Mouse (Mus musculus): ENCODE measurements around the gene St6galnac1.
A peak's percentile ranks its signal among the peaks of the same experiment; 100 is the strongest.
"Not testable (repeated sequence)": the region's sequence is repeated elsewhere in the genome, so short reads cannot be mapped to it uniquely, and the experiment has no call there.

Gene St6galnac1

DNA sequence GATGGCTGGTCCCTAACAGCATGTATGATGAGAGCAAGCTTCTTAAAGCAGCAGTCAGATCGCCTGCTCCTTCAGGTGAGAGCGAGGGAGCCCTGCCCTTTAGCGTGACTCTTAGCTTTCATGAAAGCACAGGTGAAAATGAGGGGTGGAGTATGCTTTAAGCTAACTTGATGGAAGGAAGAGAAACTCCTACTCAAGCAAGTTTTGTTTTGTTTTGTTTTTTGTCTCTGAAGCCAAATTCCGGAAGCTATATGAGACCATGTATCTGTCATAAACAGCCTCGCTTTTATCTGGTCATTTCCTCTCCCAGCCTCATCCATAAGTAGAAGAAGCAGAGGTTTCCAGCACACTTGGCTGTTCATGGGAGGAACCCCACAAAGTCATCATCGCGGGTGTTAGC is at the start of gene St6galnac1:
Gene St6galnac1, minus strand, starts transcription at position 101 of the 400 bp plus-strand sequence.
- no peak for DNase-seq (ENCODE audit: low spot score in 2 of 2)

DNA sequence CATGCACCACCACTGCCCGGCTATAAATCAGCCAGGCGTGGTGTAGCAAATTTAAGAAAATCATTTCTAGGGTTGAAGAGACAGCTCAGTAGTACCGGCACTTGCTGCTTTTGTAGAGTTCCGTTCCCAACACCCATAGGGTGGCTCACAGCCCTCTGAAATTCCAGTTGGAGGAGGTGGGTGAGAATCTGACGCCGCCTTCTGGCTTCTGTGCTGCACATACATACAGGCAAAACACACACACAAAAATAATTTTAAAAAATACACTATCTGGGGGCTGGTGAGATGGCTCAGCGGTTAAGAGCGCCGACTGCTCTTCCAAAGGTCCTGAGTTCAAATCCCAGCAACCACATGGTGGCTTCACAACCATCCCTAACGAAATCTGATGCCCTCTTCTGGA is 48.6 kb upstream of the St6galnac1 start:
- not testable (repeated sequence) for DNase-seq (ENCODE audit: low spot score in 2 of 2)

DNA sequence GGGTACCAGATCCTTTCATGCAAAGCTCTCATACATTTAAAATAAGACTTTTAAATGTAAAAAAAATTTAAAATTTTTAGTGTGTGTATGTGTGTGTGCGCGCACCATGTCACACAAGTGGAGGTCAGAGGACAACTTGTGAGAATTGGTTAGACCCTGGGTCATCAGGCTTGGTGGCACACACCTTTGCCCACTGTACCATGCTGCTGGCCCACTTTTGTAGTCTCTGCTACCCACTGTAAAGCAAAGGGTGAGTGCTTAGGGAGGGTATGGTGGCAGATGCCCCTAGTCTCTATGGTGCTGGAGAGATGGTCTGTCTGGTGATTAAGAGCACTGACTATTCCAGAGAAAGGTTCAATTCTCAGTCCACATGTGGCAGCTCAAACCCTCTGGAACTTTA is 47.9 kb upstream of the St6galnac1 start:
- no peak for DNase-seq (ENCODE audit: low spot score in 2 of 2)

DNA sequence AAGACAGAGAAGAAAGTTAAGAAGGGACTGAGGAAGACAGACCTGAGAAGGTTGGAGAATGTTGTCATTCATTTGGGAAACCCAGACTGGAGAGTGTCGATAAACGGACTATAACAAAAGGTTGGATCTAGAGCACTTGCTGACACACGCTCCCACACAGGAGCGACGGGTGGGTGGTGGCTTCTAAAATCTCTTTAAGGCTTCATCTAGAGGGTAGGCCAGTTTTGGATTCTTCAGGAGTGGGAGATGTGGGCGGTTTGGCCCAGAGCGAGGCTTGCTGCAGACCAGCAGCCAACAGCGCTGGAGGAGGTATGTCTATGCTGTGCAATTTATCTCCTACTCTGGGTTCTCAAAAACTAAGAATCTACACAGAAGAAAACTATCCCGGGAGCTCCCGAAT is 47.3 kb upstream of the St6galnac1 start:
- no peak for DNase-seq (ENCODE audit: low spot score in 2 of 2)

DNA sequence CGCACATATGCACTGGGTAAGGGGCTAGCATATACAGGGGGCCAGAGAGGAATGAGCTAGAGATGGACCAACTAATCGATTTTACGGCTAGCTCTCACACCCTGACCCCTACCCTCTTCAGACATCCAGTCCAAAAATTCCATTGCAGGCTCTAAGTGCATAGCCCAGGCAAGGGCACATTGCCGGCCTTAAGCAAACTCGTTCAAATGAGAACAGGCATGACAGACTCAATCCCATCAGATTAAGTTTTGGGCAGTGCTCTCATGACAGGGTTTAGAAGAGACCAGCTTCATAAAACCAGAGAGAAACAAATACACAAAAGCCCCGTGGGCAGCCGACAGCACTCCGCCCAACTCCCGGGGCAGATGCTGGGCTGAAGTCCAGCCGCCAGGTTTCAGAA is 46.9 kb upstream of the St6galnac1 start:
- DNase-seq (ENCODE audit: low spot score in 2 of 2) = no peak

DNA sequence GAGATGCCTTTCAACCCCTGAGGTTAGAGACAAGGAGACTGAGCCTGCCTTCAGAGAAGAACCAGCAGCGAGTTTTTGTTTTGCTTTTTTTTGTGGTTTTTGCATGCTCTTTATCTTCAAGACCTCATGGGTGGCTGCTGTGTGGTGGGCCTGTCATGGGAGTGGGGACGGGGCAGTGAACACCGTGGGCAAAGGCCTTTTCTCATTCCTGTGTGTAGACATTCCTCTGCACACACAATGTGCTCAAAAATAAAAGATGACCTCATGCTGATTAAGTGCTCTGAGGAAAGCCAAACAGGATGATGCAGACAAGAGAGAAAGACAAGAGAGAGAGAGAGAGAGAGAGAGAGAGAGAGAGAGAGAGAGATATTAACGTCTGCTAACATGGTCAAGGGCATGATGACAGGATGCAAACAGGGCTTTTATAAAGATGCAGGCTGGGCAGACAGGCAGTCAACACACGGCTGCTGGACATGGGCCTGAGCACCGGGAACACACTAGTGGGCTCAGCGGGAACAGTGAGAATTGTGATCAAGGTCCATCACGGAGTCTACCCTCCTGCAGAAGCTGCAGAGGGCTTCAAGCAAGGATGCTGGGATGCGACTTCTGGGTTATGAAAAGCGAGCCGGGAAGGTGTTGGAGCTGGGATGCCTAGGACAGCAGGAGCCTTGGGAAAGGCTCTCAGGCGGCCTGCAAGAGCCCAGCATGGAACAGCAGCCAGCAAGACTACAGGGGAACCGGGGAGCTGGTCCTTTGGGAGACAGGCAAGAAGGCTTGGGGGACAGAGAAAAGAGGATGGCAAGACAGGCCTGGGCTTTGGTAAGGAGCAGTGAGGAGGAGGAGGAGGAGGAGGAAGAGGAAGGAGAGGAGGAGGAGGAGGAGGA is 46.0 kb upstream of the St6galnac1 start:
- no peak for DNase-seq (ENCODE audit: low spot score in 2 of 2)

DNA sequence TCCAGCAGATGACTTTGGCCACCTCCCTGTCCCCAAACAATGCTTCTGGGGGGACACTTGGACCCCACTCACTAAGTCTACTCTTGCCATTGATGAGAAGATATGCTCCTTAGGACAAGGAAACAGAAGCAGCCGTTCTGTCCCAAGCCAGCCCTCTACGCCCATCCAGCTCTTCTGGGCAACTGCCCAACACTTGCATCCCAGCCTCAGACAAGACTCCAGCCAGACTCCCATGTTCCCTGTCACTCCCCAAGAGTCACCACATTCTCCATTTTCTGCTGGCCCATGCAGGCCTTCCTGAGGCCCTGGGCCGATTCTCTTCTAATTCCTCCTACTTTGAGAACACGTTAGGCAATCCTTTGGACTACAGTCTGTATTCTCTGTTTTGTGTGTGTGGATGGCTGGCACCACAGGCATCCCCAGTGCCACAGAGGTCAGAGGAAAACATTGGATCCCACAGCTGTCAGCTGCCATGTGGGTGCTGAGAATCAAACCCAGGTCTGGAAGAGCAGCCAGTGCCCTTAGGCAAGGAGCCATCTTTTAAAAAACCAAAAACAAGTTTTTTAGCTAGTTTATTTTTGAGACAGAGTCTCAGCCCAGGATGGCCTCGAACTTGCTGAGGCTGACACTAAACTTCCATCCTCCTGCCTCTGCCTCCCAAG is 44.8 kb upstream of the St6galnac1 start:
- DNase-seq (ENCODE audit: low spot score in 2 of 2) = no peak

DNA sequence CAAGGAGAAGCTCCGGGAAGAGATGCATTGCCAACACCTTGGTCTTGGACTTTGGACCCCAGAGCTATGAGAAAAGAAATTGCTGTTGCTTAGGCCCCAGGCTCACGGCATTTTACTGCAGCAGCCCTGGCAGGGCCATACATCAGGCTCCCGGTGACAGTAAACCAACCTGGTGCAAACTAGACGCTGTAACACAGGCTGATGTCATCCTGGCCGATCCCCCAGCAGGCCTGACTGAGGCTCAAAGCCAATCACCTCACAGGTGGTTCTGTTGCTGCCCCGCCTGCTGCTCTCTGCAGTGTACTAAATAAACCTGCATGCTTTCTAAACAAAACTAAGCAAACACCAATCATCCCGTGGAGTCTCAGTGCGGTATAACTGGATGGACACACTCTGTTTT is 43.4 kb upstream of the St6galnac1 start:
- no peak for DNase-seq (ENCODE audit: low spot score in 2 of 2)

DNA sequence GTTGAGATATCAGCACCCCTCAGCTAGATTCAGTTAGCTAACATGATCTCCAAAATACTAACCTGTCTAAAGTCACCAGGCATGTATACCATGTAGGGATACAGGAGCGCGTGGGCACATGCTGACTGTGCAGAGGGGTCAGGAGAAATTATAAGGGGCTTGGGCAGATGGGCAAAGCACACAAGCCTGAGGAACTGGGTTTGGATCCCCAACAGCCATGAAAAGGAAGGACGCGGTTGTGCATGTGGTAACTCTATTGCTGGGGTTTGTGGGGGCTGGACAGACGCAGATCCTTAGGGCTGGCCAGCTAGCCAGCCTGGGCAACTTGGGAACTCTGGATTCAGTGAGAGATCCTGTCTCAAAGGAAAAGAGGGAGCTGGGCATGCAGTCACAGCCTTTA is 42.3 kb upstream of the St6galnac1 start:
- no peak for DNase-seq (ENCODE audit: low spot score in 2 of 2)

DNA sequence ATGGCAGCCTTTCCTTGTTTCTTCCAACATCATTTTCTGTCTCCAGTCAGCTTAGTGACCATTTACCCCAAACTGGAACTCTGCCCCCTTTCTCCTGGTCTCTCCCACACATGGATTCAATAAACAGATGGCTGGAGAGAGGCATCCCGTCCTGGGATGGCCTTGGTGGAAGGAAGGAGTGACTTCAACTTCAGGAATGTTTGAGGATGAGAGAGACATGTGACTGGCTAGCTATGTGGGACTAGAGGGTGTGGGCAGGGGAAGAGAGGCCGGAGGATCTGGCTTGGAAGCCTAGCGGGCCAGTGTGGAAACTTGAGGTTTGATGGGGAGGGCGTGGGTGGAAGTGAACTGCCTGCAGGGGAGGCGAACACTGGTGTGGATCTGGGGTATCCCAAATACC is 41.5 kb upstream of the St6galnac1 start:
- no peak for DNase-seq (ENCODE audit: low spot score in 2 of 2)

DNA sequence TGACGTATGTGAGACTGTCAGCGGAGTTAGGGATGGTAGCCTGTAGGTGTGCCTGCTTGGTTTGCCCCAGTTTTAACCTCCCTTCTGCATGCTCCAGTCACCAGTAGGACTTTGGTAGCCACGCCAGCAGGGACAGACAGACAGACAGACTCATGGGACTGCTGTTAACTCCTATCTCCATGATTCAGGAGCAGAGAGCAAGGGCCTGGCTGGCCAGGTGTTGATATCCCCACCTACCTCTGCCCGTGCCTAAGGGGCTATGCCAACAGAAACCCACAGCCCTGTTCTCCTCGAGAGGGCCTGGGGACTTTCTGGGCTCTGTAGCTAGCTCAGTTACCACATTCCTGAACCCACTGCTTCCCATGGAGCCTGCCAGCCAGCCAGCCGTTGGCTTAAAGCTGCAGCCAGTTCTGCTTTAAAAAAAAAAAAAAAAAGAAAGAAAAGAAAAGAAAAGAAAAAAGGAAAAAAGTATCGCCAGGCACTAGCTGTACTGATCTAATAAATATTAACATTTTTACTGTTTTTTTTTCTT is 39.6 kb upstream of the St6galnac1 start:
- DNase-seq (ENCODE audit: low spot score in 2 of 2) = no peak

DNA sequence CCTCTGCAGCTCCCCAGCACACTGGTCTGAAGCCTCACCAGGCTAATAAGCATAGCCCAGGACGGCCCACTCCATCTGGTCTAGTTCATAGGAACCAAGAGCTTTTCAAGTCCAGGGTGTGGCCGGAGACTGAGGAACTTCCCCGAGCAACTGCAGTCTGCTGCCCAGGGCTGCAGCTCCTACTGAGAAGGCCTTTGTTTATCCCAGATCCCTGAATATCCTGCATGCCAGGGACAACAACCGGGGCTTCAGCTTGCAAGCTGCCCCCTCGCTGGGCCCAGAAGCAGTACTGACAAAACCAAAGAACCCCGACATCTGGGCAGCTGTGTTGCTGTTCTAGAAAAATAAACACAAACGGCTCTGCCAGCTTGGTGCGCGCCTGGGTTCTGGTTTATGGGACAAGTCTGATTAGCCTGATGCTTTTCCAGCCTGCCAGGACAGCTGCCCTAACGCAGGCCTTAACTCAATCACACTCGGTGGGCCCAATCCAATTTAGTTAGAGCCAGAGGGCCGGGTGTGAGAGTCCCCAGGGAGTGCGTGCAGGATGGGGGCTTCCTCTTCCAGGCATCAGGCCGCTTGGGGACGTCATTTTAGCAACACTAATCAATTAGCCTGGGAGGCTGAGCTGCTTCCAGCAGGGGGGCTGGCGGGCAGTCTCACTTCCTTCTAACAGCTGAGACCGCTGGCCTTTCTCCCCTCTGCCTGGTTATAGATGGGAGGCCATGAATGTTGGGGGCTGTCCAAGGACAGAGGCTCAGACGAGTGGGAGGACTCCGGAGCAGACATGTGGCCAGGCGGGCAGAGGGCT is 39.0 kb upstream of the St6galnac1 start:
- DNase-seq (ENCODE audit: low spot score in 2 of 2) = no peak

DNA sequence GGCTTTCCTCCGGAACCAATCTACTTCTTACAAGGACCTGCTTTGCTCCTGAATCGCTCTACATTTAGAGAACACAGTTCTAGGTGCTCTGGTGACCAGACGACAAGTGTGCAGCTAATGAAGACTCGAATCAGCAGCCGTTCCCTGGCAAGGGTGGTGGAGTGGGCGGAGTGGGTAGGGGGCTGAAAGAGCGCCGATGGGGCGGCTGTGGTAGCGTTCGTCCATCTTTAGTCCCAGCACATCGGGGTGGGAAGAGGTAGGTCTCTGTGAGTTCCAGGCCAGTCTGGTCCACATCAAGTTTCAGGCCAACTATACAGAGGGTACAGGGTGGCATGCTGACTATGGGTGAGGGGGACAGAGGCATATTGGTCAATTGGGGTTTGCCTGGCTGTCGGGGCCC is 38.3 kb upstream of the St6galnac1 start:
- DNase-seq (ENCODE audit: low spot score in 2 of 2) = no peak

DNA sequence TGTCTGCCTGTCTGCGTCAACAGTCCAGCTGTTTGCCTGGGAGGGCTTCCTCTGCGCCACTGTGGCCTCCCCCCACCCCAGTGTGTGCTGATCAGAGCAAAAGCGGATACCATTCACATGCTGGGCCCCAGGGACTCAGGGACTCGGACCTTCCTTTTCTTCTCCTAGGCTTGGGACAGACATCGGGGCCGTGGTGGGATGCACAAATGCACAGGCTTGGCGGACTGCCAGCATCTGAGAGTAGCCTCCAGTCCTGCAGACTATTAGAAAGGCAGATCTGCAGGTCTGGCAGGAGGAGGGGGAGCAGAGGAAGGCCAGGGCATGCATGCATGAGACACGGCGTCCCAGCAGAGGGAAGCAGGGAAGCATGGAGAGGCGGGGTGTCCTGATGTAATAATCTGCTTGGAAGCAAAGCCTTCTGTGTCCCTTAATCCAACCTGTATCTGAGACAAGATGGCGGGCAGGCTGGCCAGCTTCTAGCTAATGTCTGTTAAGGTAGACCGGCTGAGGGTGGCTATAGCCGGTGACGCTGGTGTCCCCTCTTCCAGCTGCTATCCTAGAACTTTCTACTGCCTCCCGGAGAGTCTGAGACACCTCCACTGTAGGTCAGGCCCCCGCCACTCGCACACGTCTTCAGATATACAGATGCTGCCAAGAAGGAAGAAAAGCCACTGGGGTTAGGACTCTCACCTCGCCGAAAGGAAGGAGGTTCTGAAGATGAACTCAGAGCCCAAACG is 37.7 kb upstream of the St6galnac1 start:
- DNase-seq (ENCODE audit: low spot score in 2 of 2) = no peak

DNA sequence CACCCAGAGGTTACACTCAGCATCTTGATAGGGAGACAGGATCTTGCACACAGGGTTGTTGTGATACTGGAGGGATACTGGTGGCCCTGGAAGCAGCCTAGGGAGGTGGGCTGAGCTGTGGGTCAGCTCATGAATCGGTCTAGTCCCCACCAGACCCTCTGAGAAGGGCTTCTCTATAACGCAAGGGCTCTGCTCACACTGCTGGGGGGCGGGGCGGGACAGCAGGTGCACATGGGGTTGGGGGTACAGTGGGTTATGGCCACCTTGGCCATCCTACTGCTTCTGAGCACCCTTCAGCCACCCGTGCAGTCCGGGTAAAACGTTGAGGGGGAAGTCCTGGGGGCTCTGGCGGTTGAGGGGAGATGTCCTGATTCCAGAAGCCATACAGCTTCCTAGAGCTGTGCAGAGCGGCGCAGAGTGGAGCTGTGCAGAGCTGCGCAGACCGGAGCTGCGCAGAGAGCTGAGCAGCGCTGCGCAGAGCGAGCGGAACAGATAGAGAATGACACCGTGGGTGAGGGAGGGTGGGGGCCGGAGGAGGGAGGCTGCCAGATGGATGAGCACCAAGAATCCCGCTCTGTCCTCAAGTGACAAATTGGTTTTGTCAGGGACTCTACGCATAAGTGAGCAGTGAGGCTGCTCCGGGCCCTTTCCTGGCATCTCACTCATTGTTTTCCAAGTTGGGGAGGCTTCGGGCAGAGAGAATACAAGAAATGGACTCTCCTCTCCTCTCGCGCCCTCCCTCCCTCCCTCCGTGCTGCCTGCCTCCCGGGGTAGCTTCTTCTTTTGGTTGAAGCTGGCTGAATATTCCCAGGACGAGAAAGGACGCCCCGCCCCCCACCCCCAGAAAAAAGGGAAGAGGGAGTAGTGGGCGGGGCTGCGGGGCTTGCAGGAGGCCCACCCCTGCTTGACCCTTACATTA is 35.9 kb upstream of the St6galnac1 start:
- DNase-seq (ENCODE audit: low spot score in 2 of 2) = peak in 1 of 2 experiments; percentile 52

DNA sequence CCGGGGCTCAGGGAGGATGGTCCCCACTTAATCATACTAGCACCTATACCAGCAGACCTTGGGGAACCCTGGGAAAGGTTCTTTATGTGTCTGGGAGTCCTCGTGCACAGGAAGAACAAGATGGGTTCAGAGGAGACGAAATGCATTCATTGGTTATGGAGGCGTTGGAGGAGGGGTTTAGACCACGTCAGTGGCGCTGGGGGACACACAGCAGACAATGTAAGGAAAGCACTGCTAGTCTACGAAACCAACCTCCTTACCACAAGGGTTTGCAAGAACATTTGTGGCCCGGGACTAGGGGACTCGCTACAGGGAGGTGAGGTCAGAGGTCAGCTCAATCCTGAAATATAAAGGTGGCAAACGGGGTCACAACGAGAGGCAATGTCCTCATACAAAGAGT is 35.2 kb upstream of the St6galnac1 start:
- DNase-seq (ENCODE audit: low spot score in 2 of 2) = no peak

DNA sequence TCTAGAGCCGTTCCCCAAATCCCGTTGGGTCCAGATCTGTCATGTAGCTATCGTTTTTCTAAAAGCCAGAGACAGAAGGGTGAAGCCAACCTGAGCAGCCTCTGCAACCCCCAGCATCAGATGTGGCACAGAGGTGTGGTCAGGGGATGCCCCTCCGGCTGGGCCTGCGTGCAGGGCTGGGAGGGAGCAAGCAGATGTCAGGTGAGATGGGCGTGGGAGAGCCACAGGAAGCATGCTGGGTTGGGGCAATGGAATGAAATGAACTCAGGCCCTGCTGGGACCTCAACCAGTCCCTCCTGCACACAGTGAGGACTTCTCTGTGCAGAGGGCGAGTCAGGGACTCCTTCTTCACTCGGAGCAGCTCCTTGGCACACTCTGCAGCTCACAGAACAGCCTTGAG is 34.2 kb upstream of the St6galnac1 start:
- no peak for DNase-seq (ENCODE audit: low spot score in 2 of 2)

DNA sequence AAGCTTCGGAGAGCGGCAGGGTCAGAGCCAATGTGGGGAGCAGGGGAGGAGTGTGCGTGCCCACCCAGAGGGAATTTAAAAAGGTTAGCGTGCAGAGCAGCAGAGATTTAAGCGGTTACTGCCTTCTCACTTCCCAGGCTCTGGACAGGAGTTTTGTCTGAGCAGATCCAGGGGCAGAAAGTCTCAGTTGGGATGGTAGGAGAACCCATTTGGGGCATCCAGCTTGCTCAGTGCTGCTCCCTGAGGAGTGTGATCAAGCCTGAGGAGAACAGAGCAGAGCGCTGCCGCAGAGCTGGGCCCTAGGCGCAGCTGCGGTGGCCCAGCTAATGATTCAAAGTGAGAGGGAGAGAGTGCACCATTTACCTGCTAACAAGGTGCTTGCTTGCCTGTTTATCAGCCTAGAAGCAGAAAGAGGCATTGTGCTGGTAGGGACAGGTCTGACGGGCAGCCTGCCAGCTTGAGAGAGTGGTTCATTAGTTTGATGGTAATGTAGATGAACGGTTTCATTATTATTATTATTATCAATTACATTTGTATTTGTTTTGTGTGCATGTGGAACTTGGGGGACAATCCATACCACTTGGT is 33.6 kb upstream of the St6galnac1 start:
- DNase-seq (ENCODE audit: low spot score in 2 of 2) = no peak

DNA sequence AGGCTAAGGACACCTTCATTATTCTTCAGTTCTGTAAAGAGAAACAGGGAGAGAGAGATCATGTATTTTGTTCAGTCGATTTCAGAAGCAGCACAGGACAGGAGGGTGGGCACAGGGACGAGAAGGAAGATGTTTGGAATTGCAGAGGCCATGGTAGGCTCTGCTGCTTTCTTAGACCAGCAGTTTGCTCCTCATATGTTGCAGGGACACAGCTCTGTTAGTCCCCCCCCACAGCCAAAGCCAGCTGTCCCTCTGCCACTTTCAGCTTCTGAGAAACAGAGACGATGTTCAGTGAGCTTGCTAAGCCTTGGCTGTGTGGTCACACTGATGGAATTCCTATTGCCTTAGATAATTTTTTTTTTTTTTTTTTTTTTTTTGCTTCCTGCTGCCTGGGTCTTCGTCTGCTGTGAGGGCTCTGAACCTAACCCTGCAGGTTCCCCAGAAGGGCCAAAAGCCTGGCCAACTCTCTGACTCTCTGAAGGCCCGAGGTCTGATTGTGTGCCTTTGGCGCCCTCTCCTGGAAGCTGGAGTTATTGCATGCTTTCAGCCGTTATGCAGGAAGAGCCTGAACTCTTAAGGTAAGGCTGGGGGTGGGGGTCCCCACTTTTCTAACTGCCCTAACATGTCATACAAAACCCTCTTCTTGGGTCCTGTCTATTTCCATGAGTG is 32.8 kb upstream of the St6galnac1 start:
- peak; percentile 64 to 83 for DNase-seq (ENCODE audit: low spot score in 2 of 2)
